Mouse (Mus musculus) lung, adult 2 months (tissue): Measurements from ENCODE around the gene Emilin1. TPM values are rescaled to one million over a fixed set of nuclear protein-coding genes. Genes with fewer than 3 reads are reported as not detected.
A peak's percentile ranks its signal among the peaks of the same experiment; 100 is the strongest.

Experiments used
- DNase-seq: peaks from one replicate; pipeline ENCODE4 v3.0.0; 2022
- H3K4me1 ChIP-seq: fragments of 200-500 bp; 2 replicates; pipeline ENCODE4 v1.6.1; 2011; ENCODE audit warnings: low read length; ENCODE audit not compliant: control insufficient read depth, insufficient read depth
- H3K4me3 ChIP-seq: fragments of 200-500 bp; replicated peaks from 2 replicates; pipeline ENCODE3; 2011; ENCODE audit warnings: low read depth, mild to moderate bottlenecking, control low read depth, low read length; ENCODE audit errors: extremely low read depth
- CTCF ChIP-seq: fragments of 200-500 bp; IDR thresholded peaks from 2 replicates; pipeline ENCODE4 v1.5.1; 2011; ENCODE audit warnings: mild to moderate bottlenecking, low read length, control low read depth; ENCODE audit not compliant: insufficient read depth
- POLR2A ChIP-seq: fragments of 200-500 bp; IDR thresholded peaks from 2 replicates; pipeline ENCODE4 v1.6.1; 2011; ENCODE audit warnings: low read depth, mild to moderate bottlenecking, control low read depth, low read length, borderline replicate concordance; ENCODE audit errors: extremely low read depth
- whole genome bisulfite sequencing: fragments of 180-500 bp; shearing (Covaris S2); methylation state at CpG from one replicate; pipeline ENCODE4 v1.1.7; 2018; 5-methylcytosine and 5-hydroxymethylcytosine counted together
- polyA plus RNA-seq: library from polyadenylated mRNA; depleted of rRNA; stranded (reverse); fragments of >200 nt; gene quantifications from 2 replicates; pipeline ENCODE4 v1.2.3, GENCODE M21; 2012; rRNA removed

Emilin1 gene
- polyA plus RNA-seq = 89.9 and 107 TPM in 2 replicates

GRCm38 (mm10) chr5:30913060-30913841, at the start of gene Emilin1:
TSS of gene Emilin1 (plus strand) at chr5:30913402.
- H3K4me1 ChIP-seq = peaks cover 36% of the 10 kb centered on the region
- WGBS = 21% methylated on average over 13 of the region's 13 CpGs
- TF ChIP-seq POLR2A (peak; percentile 51; the same call in 1 of the 2 replicates), CTCF (no peak)
- DNase-seq = peak; percentile 41
- peak within 1 kb of the TSS; percentile 64 for H3K4me3 ChIP-seq

- H3K4me1 ChIP-seq = 0 out of 2 replicates have a peak, but pooled peaks cover under 1% of the 10 kb centered on the region
- no peak overlapping the region for H3K4me3 ChIP-seq
- TF ChIP-seq CTCF (no peak), POLR2A (no peak)
- no peak for DNase-seq
- WGBS = 38% methylated on average over 4 of the region's 4 CpGs
These were observed 49.4 kb upstream of the Emilin1 start for GRCm38 (mm10) chr5:30863852-30864251.

GRCm38 (mm10) chr5:30864322-30864721, 48.9 kb upstream of the Emilin1 start:
- 0 out of 2 replicates have a peak, but pooled peaks cover 3% of the 10 kb centered on the region for H3K4me1 ChIP-seq
- H3K4me3 ChIP-seq = no peak overlapping the region
- 57% methylated on average over 15 of the region's 15 CpGs for WGBS
- TF ChIP-seq POLR2A (no peak), CTCF (no peak)
- no peak for DNase-seq

- 84% methylated on average over 3 of the region's 3 CpGs for WGBS
- TF ChIP-seq POLR2A (no peak), CTCF (no peak)
- DNase-seq = no peak
These were observed 46.3 kb upstream of the Emilin1 start for GRCm38 (mm10) chr5:30866871-30867270.

GRCm38 (mm10) chr5:30867712-30868111, 45.5 kb upstream of the Emilin1 start, which contains the start of gene Tmem214:
TSS of gene Tmem214 (plus strand) at chr5:30868012.
- TF ChIP-seq CTCF = no peak
- no peak for TF ChIP-seq POLR2A
- whole genome bisulfite sequencing = 95% methylated on average over 3 of the region's 3 CpGs
- no peak within 1 kb of the TSS for H3K4me3 ChIP-seq

More at GRCm38 (mm10) chr5:30866871-30867270, 46.3 kb upstream of the Emilin1 start:
- H3K4me3 ChIP-seq = no peak overlapping the region
- H3K4me1 ChIP-seq = peaks cover 7% of the 10 kb centered on the region

GRCm38 (mm10) chr5:30868981-30869380, 44.2 kb upstream of the Emilin1 start:
- TF ChIP-seq CTCF = no peak
- TF ChIP-seq POLR2A = no peak
- 19% methylated on average over 9 of the region's 9 CpGs for WGBS
- Histone ChIP-seq H3K4me1 (peaks cover 7% of the 10 kb centered on the region), H3K4me3 (peak overlapping the region; percentile 74)
- no peak for DNase-seq

More at GRCm38 (mm10) chr5:30867712-30868111, 45.5 kb upstream of the Emilin1 start, which contains the start of gene Tmem214:
- no peak for DNase-seq
- H3K4me1 ChIP-seq = peaks cover 7% of the 10 kb centered on the region

- WGBS = under 1% methylated on average over 62 of the region's 63 CpGs
- Histone ChIP-seq H3K4me3 (peak overlapping the region; percentile 74), H3K4me1 (peaks cover 7% of the 10 kb centered on the region)
- peak; percentile 94 for DNase-seq
- TF ChIP-seq CTCF (no peak), POLR2A (peak; percentile 82; the same call in 1 of the 2 replicates)
These were observed 43.6 kb upstream of the Emilin1 start for GRCm38 (mm10) chr5:30869405-30870130.

GRCm38 (mm10) chr5:30870131-30870406, 43.1 kb upstream of the Emilin1 start:
- Histone ChIP-seq H3K4me3 (peak overlapping the region; percentile 74), H3K4me1 (peaks cover 7% of the 10 kb centered on the region)
- TF ChIP-seq POLR2A = no peak
- no peak for DNase-seq
- WGBS = 5% methylated on average over 2 of the region's 2 CpGs

GRCm38 (mm10) chr5:30872574-30872973, 40.6 kb upstream of the Emilin1 start:
- no peak for TF ChIP-seq POLR2A
- TF ChIP-seq CTCF = no peak
- 90% methylated on average over 9 of the region's 9 CpGs for WGBS
- no peak overlapping the region for H3K4me3 ChIP-seq
- H3K4me1 ChIP-seq = peaks cover 7% of the 10 kb centered on the region
- no peak for DNase-seq

GRCm38 (mm10) chr5:30874365-30874764, 38.8 kb upstream of the Emilin1 start:
- TF ChIP-seq CTCF (no peak), POLR2A (no peak)
- H3K4me3 ChIP-seq = no peak overlapping the region
- peaks cover 4% of the 10 kb centered on the region for H3K4me1 ChIP-seq
- DNase-seq = no peak
- 88% methylated on average over 7 of the region's 7 CpGs for WGBS
